Mouse (Mus musculus): Measurements from ENCODE around the gene Kalrn. TPM values are rescaled to one million over a fixed set of nuclear protein-coding genes. Genes with fewer than 3 reads are reported as not detected.
A peak's percentile ranks its signal among the peaks of the same experiment; 100 is the strongest.

Kalrn gene
- polyA plus RNA-seq, 1 experiment = 1.5 TPM

DNA sequence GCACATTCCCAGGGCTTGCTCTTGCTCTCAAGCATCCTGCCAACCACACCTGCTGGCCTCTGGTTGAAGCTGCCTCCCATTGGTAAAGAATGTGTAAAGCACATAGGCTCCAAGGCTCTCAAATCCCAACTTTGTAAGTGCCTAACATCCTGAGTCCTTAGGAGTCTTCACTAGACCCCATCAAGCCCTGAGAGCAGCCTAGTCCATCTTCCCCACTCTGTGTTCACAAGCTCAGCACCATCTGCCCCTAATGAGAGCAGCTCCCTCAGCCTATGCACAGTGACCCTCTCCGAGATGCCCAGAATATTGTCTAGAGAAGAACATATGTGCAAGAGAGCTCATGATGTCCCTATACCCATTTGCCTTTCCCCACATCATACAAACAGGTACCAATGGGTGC, 78.6 kb downstream of the Kalrn start:
- Histone ChIP-seq H3K4me3 (ENCODE audit: insufficient read depth, low read depth, low read length) (no peak overlapping the region), H3K27ac (replicated peaks; ENCODE audit: low read depth, low read length) (no peak overlapping the region), H3K4me1 (ENCODE audit: control insufficient read depth, insufficient read depth, insufficient read length, low read length) (peaks cover 17% of the 10 kb centered on the region)

DNA sequence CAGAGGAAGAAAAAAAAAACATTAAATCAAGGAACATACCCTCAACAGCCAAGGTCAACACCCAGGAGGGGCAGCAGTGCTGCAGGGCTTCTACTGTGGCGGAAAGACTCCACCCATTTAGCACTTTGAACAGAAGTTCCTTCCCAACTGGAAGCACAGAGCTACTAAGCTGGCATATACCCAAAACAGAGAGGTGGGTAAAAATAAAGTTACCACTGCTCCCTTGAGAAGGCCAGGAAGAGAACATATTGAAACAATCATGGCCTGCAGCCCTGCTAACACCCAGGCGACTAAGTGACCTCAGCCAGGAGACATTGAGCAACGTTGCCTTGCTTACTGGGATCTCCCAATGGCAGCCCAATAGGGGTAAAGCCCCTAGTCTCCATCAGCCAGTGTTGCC, 79.4 kb downstream of the Kalrn start:
- Histone ChIP-seq H3K4me3 (ENCODE audit: insufficient read depth, low read depth, low read length) (no peak overlapping the region), H3K27ac (replicated peaks; ENCODE audit: low read depth, low read length) (peak overlapping the region; percentile 19), H3K4me1 (ENCODE audit: control insufficient read depth, insufficient read depth, insufficient read length, low read length) (peaks cover 19% of the 10 kb centered on the region)

DNA sequence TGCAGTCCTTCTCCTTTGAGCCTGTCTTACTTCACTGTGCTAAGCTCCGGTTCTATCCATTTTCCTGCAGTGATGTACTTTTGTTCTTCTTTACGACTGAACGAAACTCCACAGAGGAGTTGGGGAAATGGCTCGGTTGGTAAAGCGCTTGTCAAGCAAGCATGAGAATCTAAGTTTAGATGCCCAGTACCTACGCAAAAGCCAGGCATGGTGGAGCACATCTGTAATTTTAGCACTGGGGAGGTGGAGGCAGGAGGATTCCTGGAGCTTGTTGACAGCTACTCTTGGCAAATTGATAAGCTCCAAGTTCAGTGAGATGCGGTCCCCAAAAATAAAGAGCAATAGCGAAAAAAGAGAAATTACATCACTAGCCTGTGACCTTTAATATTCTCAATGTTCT, 82.1 kb downstream of the Kalrn start:
- Histone ChIP-seq H3K27ac (replicated peaks; ENCODE audit: low read depth, low read length) (no peak overlapping the region), H3K4me1 (ENCODE audit: control insufficient read depth, insufficient read depth, insufficient read length, low read length) (peaks cover 19% of the 10 kb centered on the region), H3K4me3 (ENCODE audit: insufficient read depth, low read depth, low read length) (no peak overlapping the region)

DNA sequence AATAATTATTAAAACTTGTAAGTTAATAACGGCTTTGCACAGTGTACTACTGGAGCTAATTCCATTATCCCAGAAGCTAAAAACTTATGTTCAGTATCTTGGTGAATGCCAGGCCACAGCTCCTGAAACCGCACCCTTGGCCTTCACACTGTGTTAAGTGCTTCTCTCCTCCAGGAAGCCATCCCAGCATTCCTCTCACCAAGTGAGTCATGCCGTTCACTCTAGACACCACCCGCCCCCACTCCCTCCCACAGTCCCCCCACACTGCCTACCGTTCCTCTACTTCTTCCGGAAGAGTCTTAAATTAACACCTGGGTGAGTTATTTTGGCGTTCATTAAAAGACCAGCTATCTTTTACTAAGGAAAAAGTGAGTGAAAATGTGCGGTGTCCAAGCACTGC, 82.8 kb downstream of the Kalrn start:
- Histone ChIP-seq H3K27ac (replicated peaks; ENCODE audit: low read depth, low read length) (no peak overlapping the region; the same call in 1 of the 2 replicates), H3K4me1 (ENCODE audit: control insufficient read depth, insufficient read depth, insufficient read length, low read length) (peaks cover 14% of the 10 kb centered on the region), H3K4me3 (ENCODE audit: insufficient read depth, low read depth, low read length) (no peak overlapping the region)

DNA sequence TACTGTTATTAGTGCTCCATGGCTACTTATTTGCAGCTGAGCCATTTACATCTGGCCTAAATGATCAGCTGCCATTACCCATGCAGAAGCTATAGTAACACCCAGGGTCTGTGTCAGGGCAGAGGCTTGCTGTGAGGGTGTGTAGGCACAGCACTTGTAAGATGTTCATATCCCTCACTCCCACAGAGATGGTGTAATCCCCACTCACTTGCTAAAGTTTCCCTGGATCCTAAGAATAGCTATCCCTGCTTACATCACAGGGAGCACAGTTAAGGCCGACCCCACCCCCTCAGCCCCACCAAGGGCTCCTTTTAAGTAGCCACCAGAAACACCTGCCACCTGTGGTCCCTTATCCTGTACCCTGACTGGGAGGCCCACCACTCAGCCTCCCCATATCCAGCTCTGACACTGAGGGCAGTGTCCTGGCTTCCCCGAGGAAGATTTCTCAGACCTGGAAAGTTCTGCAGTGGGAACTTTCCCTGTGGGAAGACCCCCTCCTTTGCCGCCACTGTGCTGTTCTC, 83.5 kb downstream of the Kalrn start:
- Histone ChIP-seq H3K4me3 (ENCODE audit: insufficient read depth, low read depth, low read length) (no peak overlapping the region), H3K27ac (replicated peaks; ENCODE audit: low read depth, low read length) (0 out of 2 replicates have a peak overlapping the region, but pooled peaks have one; percentile 12), H3K4me1 (ENCODE audit: control insufficient read depth, insufficient read depth, insufficient read length, low read length) (peaks cover 14% of the 10 kb centered on the region)

DNA sequence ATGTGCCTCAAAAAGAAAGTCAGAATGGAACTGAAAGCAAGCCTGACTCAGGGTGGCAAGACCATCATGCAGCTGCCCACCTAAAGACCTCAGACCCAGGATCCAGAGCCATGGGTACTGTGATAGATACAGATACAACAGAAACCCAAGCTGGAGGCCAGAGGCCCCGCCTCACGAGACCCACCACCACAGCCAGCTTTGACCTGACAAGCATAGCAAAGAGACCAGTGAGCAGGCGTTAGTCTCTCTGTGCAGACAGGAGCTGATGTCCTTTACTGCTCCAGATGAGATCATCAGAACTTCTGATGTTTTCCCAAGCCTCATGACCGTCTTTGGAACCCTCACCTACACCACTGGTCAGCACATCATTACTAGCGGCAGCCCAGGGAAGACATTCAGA, 85.5 kb downstream of the Kalrn start:
- no peak overlapping the region for H3K4me3 ChIP-seq (ENCODE audit: insufficient read depth, low read depth, low read length)

DNA sequence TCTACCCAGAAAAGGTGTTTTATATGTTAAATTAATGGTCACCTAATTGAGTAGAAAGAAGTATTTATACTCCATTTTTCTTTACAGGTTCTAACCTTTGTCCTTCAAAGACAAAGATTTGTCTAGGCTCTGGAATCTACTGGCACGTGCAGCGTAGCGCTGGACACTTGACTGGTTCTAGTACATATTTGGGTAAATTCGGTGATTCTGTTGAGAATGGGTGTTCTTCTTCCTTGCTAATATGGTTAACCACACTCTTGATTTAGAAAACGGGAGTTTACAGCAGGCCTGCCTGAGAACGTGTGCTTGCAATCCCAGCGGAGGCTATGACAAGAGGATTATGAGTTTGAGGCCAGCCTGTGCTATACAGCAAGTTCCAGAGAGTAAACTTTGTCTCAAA, 86.1 kb downstream of the Kalrn start:
- peaks cover 5% of the 10 kb centered on the region; the same call in 1 of the 2 replicates for H3K4me1 ChIP-seq (ENCODE audit: control insufficient read depth, insufficient read depth, insufficient read length, low read length)

More for the DNA sequence above, 85.5 kb downstream of the Kalrn start:
- Histone ChIP-seq H3K27ac (replicated peaks; ENCODE audit: low read depth, low read length) (no peak overlapping the region), H3K4me1 (ENCODE audit: control insufficient read depth, insufficient read depth, insufficient read length, low read length) (peaks cover 5% of the 10 kb centered on the region; the same call in 1 of the 2 replicates)

DNA sequence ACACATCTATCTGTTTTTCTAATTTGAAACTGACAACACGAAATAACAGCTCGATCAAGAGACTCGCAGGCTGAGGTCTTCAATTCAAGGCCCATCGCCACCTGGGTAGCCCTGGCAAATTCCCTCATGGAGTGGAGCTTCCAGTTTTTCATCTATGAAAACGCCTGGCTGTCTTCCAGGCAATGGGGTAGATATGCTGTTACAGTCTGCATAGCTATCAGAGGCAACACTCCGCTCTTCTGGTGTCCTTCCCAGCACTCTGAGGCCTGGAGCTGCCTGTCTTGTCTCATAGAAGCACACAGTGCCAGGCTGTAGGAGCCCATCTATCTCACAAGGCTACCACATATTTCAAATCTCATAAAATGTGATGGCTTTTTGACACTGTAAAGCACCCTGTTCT, 87.8 kb downstream of the Kalrn start:
- peaks cover 5% of the 10 kb centered on the region; the same call in 1 of the 2 replicates for H3K4me1 ChIP-seq (ENCODE audit: control insufficient read depth, insufficient read depth, insufficient read length, low read length)
- H3K27ac ChIP-seq (replicated peaks; ENCODE audit: low read depth, low read length) = no peak overlapping the region
- H3K4me3 ChIP-seq (ENCODE audit: insufficient read depth, low read depth, low read length) = no peak overlapping the region

More for the DNA sequence above, 86.1 kb downstream of the Kalrn start:
- no peak overlapping the region for H3K27ac ChIP-seq (replicated peaks; ENCODE audit: low read depth, low read length)
- H3K4me3 ChIP-seq (ENCODE audit: insufficient read depth, low read depth, low read length) = no peak overlapping the region

DNA sequence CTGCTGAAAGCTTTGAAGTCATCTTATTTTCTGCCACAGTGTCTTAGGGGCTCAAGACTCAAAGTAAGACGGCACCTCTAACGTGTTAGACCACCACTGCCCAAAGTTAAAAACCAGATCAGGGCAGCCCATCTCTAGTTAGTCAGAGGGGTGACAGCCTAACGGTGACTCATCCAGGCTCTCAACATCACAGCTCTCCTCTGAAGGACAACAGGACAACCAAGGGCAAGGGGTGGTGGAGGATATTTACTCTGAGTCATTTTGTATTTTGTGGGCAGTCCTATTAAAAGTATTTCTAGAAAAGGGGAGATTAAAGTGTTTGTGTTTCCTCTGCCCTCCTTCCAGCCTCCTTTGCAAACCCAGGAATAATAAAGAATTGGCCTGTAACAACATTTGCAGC, 88.4 kb downstream of the Kalrn start:
- no peak overlapping the region for H3K27ac ChIP-seq (replicated peaks; ENCODE audit: low read depth, low read length)
- peaks cover 2% of the 10 kb centered on the region; the same call in 1 of the 2 replicates for H3K4me1 ChIP-seq (ENCODE audit: control insufficient read depth, insufficient read depth, insufficient read length, low read length)

DNA sequence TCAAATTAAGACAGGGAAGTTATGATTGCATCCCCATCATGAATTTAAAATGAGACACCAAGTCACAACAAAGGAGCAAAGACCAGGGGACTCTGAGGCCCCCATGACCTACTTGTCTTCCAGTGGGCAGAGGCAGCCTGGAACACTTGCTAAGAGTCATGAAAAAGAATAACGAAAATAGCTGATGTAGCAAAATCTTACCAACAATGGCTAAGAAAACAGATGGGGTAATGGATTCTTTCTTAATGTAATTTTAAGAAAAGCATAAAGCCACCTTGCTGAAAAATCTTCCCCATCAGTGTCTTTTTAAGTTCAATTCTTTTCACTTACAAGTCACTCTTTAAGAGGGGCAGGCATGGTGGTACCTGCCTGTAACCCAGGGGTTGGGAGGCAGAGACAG, 89.1 kb downstream of the Kalrn start:
- Histone ChIP-seq H3K4me3 (ENCODE audit: insufficient read depth, low read depth, low read length) (no peak overlapping the region), H3K4me1 (ENCODE audit: control insufficient read depth, insufficient read depth, insufficient read length, low read length) (peaks cover 2% of the 10 kb centered on the region; the same call in 1 of the 2 replicates), H3K27ac (replicated peaks; ENCODE audit: low read depth, low read length) (no peak overlapping the region)

More for the DNA sequence above, 88.4 kb downstream of the Kalrn start:
- no peak overlapping the region for H3K4me3 ChIP-seq (ENCODE audit: insufficient read depth, low read depth, low read length)

DNA sequence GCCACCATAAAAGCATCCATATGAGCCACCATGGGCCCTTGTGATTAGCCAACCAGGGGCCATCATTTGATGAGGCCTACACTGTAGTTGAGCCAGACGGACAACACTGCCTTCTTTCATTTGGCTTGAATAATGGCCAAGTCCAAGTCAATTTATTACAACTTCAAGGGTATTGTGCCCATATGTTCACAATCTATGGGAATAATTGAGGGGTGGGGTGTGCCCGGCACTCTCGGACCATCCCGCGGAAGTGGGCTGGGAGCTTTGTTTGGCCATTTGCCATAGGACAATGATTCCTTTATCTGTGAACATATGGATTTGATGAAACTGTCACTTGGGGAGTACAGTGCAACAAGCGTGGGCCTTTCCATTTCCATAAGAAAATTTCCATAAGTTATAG, 89.6 kb downstream of the Kalrn start:
- Histone ChIP-seq H3K4me1 (ENCODE audit: control insufficient read depth, insufficient read depth, insufficient read length, low read length) (no peaks in the 10 kb centered on the region), H3K27ac (replicated peaks; ENCODE audit: low read depth, low read length) (no peak overlapping the region), H3K4me3 (ENCODE audit: insufficient read depth, low read depth, low read length) (no peak overlapping the region)

DNA sequence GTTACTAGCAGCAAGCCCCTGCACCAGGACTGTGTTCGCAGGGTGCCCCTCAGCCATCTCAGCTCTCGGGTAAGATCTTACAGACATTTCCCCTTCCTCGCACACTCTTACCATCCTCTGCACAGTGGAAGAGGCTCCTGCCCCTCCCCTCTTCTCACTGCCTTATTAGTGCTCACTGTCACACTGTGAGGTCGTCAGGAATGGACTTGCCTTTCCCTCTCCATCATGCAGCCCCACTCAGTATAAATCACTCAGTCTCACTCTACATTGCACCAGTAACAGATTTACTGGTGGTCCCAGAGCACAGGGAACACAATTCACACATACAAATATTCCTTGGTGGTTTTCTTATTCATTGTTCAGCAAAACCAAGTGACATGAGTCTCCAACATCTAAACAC, 98.6 kb downstream of the Kalrn start:
- no peaks in the 10 kb centered on the region; the same call in 1 of the 2 replicates for H3K4me1 ChIP-seq (ENCODE audit: control insufficient read depth, insufficient read depth, insufficient read length, low read length)
- H3K4me3 ChIP-seq (ENCODE audit: insufficient read depth, low read depth, low read length) = no peak overlapping the region

DNA sequence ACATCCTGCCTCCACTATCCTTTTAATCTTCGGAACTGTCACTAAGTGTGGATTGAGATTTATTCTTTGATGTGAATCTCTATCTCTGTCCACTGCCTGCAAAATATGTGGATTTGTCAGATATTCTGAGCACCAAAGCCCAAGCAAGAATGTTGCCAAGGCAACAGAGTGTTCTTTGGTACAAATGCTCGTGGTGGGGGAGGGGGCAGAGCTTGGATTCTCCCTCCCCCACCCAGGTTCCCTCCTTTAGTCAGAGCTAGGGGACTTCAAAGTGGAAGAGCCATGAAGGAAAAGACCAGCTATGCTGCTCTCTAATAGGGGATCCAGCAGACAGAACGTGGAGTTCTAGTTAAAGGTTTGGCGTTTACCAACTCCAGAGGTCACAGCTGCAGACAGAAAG, 99.4 kb downstream of the Kalrn start:
- H3K4me3 ChIP-seq (ENCODE audit: insufficient read depth, low read depth, low read length) = no peak overlapping the region
- H3K4me1 ChIP-seq (ENCODE audit: control insufficient read depth, insufficient read depth, insufficient read length, low read length) = no peaks in the 10 kb centered on the region; the same call in 1 of the 2 replicates
- H3K27ac ChIP-seq (replicated peaks; ENCODE audit: low read depth, low read length) = no peak overlapping the region

More for the DNA sequence above, 98.6 kb downstream of the Kalrn start:
- H3K27ac ChIP-seq (replicated peaks; ENCODE audit: low read depth, low read length) = no peak overlapping the region

DNA sequence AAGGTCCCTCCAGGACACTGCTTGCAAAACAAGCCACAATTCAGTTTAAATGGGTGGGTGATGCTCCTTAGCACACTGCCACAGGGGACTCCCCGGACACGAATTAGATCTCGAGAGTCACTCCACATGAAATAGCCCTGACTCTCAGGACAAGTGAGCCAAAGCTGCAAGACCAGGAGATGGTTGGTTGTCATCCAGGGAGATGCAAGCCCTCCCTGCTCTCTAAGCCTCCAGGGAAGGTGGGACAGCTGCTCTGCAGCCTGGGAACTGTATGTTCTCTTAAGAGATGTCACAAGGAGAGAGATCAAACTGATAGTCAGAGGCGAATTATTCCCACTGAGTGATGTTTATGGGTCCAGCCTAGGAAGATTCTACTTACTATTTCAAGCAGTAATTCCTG, 101.9 kb downstream of the Kalrn start:
- H3K27ac ChIP-seq (replicated peaks; ENCODE audit: low read depth, low read length) = no peak overlapping the region
- no peaks in the 10 kb centered on the region for H3K4me1 ChIP-seq (ENCODE audit: control insufficient read depth, insufficient read depth, insufficient read length, low read length)
- no peak overlapping the region for H3K4me3 ChIP-seq (ENCODE audit: insufficient read depth, low read depth, low read length)

DNA sequence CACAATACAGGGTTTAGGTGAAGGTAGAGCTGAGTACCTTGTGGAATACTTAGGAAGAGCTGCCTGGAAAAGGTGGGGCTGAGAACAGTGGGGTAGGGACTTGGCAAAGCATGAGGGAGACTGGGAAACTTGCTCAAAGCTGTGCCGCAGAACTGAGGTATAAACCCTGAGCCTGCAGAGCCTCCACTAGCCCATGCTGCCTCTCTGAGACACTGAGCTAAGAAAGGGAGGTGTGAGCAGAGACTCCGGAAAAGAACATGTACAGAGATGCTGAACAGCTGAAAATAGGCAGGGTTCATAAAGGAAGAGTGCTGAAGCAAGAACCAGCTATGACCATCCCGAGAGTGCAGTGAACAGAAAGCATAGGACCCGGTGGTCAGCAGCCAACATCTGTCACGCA, 103.0 kb downstream of the Kalrn start:
- no peak overlapping the region for H3K4me3 ChIP-seq (ENCODE audit: insufficient read depth, low read depth, low read length)
- no peaks in the 10 kb centered on the region for H3K4me1 ChIP-seq (ENCODE audit: control insufficient read depth, insufficient read depth, insufficient read length, low read length)
- no peak overlapping the region for H3K27ac ChIP-seq (replicated peaks; ENCODE audit: low read depth, low read length)

DNA sequence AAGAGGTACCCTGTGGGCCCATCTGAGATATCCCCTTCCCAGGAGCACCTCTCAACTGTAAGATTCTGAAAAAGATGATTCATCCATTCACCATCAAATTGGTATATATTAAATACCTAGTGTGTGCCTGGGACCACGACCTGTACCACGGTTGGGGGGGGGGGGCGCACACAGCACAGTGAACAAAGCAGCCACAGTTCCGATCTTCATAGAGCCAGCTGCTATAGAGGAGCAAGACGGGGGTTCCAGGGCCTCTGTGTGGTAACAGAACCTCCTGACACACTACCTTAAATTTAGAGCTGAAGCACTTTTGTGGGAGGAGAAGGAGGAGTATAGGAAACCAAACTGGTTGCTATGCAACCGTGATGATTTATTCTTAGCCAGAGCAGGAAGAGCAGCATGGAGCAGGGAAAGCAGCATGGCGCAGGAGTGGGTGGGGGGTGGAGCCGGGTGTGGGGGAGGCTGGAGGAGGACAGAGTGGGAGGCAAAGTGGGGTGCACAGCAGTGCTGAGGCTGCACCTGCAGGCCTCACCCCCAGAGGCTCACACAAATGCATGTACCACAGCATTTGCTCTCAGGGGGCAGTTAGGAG, 104.0 kb downstream of the Kalrn start:
- no peaks in the 10 kb centered on the region for H3K4me1 ChIP-seq (ENCODE audit: control insufficient read depth, insufficient read depth, insufficient read length, low read length)
- no peak overlapping the region for H3K4me3 ChIP-seq (ENCODE audit: insufficient read depth, low read depth, low read length)
- H3K27ac ChIP-seq (replicated peaks; ENCODE audit: low read depth, low read length) = no peak overlapping the region

Data from brown adipose tissue, adult 24 weeks (tissue).